Mouse (Mus musculus): Measurements from ENCODE around the gene Sat2.

The Sat2 gene

GRCm38 (mm10) chr11:69672211-69672706 is 50.4 kb downstream of the Sat2 start, which contains the start of gene Eif4a1:
TSS of gene Eif4a1 (minus strand) at chr11:69672423.
- DNase-seq: peak; percentile 100
